Mouse (Mus musculus) lung, adult 2 months (tissue): Measurements from ENCODE around the gene Srarp.

Source experiments
- CTCF ChIP-seq: fragments of 200-500 bp; IDR thresholded peaks from 2 replicates; pipeline ENCODE4 v1.5.1; 2011; ENCODE audit warnings: mild to moderate bottlenecking, low read length, control low read depth; ENCODE audit not compliant: insufficient read depth
- POLR2A ChIP-seq: fragments of 200-500 bp; IDR thresholded peaks from 2 replicates; pipeline ENCODE4 v1.6.1; 2011; ENCODE audit warnings: low read depth, mild to moderate bottlenecking, control low read depth, low read length, borderline replicate concordance; ENCODE audit errors: extremely low read depth

DNA sequence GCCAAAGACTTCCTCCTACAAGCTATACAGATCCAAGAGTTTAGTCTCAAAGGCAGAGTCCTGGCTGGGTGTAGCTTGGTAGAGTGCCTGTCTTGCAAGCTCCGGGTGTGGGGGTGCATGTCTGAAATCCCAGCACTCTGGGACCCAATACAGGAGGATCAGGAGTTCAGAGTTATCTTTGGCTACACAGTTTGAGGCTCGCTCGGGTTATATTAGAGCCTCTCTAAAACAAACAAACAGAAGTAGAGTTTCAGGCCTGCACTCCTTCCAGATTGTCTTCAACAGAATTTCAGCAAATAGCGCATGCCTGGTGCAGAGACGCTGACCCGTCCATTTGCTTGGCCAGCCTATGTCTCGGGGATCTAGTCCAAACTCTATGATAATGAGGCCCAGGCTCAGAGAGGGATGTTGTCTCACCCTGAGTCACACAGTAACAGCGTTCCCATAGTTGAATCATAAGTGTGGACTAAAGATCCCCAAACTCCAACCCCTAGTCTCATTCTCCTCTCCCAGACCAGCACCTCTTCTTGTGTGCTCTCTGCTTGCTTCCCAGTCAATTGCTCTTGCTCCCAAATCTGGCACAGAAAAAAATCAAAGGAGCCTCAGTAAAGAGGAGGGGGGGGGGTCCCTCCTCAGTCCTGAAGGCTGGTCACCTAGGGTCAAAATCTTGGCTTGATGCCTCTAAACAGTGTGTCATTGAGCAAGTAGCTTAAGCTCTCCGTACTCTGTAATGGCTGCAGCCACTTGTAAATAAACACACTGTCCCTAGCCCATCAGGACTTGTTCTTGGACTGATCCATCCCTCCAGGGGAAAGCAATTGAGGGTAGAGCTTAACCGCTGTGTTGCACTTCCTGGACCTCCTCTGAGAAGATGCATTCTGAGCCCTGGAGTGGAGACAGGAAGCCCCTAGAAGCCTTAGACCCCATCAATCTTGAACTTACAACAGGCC is 8.8 kb downstream of the Srarp start:
- no peak for TF ChIP-seq CTCF
- no peak for TF ChIP-seq POLR2A
